Mouse (Mus musculus) leukemia stem cell, adult 10-12 weeks (primary cell): ENCODE data around the gene Coro6. TPM values are rescaled to one million over a fixed set of nuclear protein-coding genes. Genes with fewer than 3 reads are reported as not detected.

ENCODE experiments used
- polyA plus RNA-seq: library from polyadenylated mRNA; stranded (reverse); fragments of >175 nt; gene quantifications from 2 replicates; pipeline ENCODE4 v1.2.3, GENCODE M21; 2012; ENCODE audit warnings: low replicate concordance

Coro6 gene
- not detected in 2 replicates for polyA plus RNA-seq

DNA sequence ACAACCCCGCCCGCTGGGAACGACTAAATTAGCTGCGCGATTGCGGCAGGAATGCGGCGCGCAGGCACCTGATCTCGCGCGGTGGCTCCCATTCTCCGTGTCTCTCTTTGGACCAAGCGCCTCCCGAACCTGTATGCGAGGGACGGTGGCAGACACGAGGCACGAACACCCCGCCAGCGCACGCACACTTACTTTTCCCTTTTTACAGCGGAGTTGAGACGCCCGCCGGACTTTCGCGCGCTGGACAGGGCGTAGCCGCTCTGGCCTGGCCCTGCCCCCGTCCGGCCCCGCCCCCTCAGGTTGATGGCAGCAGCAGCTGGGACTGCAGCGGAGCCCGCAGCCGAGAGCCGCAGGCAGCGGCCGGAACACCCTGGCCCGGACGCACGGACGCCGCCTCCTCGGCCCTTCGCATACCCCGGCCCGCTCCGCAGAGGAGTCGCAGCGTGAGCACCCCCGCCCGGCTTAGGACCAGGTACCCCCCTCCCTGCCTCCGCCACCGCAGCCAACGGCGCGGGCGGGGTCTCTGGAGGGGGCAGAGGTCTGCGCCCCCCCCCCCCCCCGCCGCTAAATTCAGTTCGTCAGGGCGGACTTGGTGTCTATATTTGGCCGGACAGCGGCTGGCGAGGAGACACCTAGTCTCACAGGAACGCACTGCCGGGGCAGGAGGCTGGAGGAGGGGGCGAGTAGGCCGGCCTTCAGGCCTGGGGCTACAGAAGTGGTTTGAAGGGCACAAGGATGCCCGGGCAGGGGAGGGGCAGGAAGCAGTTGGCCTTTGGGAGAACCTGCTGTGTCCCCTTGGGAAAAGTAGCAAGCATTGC is at the start of gene Coro6:
Coro6 (plus strand) TSS at position 129 of the 818 bp plus-strand sequence.

DNA sequence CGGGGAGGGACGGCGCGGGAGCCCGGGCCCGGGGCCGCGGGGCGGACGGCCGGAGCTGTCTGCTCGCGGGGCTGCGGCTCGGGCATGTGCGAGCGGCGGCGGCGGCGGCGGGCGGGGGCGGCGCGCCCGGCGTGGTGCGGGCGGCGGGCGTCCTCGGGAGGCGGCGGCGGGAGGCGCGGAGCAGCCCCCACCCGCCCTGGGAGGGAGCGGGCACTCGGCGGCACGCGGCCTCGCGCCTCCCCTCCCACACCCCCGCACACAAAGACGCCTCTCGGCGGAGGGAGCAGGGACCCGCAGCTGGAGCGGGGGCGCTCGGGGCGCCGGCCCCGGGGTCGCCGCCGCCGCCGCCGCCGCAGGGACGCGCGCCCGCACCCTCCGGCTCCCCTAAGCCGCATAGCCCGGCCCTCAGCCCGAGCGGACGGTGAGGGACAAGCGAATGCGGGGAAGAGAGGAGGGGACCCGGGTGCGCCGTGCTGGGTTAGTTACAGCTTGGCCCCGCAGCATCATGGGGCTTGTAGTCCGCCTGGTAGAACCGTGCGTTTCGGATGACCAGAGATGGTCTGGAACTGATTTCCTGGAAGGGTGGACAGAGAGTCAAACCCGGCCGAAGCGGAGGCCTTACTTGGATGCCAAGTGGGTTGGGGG is 27.5 kb downstream of the Coro6 start, which contains the start of gene Ankrd13b:
Ankrd13b (minus strand) TSS at position 88 of the 645 bp plus-strand sequence.

DNA sequence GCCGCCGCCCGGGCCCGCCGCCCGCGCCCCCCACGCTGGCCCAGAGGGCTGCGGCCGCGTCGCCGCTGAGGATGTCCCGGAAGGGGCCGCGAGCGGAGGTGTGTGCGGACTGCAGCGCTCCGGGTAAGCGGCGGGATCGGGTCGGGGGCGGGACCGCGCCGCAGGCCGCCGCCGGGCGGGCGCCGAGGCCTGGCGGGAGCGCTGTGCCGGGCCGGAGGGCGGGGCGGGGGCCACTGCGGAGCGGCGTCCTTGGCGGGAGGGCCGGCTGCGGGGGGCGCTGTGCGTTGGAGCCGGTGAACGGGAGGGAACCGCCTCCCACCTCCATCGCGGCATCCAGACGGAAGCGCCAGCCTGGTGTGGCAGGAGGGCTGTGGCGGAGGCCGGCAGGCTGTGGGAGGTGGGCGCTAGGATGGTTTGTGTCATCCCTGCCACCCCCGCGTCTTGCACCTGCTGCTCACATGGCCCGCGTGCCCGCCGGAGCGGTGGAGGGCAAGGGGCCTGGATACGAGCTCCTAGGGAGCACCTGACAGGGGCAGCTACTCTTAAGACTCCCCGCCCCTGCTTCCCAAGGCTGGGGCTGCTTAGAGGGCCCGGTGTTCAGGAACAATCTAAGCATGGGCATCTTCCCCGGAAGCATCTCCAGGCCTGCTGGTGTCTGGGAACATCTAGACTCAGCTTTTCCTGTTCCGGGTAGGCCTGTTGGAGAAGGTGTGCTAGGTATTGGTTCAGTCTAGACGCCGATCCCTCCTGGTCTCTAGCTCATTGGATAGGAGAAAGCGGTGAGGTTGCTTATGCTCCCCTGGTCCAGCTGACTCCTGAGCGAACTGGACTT is 31.5 kb downstream of the Coro6 start, which contains the start of gene Git1:
Git1 (plus strand) TSS at position 51 of the 832 bp plus-strand sequence.

DNA sequence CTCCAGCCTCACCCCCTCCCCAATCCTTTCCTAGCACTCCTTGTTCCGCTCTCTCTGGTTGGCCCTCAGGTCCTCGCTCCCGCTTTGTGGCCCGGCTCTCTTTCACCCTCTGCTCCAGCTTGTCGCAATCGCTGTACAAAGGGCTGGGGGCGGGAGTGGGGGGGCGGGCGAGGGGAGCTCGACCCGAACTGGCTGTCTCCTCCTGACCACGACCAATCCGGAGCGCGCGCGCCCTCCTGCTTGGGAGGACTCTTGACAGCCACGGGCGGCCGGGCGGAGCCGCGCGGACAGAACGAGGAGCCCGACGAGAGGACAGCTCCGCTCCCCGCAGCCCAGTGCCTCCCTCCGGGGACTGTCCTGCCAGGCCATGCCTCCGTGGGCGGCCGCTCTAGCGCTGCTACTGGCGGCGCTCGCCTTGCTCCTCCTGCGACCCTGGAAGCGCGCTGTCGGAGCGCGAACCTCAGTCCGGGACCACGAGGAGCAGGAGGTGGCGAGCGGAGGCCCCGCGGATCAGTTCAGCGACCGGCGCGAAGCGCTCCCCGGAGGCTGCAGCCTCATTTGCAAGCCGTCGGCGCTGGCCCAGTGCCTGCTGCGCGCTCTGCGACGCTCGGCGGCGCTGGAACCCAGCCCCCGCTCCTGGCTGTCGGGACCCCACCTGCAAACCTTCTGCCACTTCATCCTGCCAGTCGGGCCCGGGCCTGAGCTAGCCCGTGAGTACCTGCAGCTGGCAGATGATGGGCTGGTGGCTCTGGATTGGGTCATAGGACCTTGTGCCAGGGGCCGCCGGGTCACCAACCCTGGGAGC is 52.8 kb downstream of the Coro6 start, which contains the start of gene Abhd15:
Abhd15 (plus strand) TSS at position 290 of the 805 bp plus-strand sequence.

DNA sequence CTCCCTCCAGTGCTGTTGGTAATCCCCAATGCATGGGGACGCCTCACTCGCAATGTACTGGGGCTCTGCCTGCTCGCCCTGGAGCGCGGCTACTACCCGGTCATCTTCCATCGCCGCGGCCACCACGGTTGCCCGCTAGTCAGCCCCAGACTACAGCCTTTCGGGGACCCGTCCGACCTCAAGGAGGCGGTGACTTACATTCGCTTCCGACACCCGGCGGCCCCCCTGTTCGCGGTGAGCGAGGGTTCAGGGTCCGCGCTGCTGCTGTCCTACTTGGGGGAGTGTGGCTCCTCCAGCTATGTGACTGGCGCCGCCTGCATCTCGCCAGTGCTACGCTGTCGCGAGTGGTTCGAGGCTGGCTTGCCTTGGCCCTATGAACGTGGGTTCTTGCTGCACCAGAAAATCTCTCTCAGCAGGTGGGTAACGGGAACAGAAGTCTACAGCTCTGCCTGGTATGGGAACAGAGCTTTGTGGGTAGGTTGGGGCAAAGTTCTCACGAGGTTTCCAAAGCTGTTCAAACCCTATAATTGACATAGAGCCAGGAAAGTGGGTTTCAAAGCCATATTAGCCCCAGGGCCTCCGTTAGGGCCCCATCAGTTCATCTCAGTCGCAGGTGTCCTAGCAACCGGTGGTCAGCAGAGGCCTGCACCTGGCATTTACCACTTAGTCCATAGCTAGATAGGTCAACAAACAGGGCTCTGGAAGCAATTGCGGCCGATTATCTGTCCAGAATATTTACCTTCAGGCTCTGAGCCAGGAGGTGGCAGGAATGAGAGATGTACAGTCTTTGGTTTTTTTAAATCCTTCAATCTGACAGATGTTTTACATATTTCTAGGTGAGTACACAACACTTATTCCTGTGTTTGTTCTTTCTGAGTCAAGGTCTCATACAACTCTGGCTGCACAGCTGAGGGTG is 53.7 kb downstream of the Coro6 start, which contains the start of gene Trp53i13:
Trp53i13 (minus strand) TSS at position 344 of the 916 bp plus-strand sequence.

DNA sequence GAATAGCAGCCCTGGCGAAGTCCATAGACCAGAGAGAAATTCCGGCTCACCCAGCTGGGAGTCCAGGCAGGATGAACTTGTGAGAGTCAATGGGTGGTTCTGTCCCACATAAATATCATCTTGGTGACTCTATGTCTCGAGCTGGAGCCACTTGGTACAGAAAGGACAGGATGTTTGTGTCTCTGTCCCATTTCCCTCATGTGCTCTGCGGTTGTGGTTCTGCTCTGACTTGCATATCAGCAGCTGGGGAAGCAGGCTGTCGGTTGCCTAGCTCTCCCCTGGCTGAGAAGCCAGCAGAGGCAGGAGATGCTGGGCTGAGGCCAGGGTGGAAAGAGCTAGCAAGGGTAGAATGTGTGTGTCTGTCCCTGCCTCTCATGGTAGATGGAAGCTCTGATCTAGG is 56.8 kb downstream of the Coro6 start, which contains the start of gene Gm10392:
Gm10392 (minus strand) TSS at position 156 of the 400 bp plus-strand sequence.

Other genes with a start within 250 kb of the Coro6 start
- gene Ssh2, start 246.1 kb upstream of the Coro6 start, polyA plus RNA-seq = 70.1 and 72.9 TPM in 2 replicates
- 37.3 and 60.0 TPM in 2 replicates for gene Ankrd13b, start 27.3 kb downstream of the Coro6 start, polyA plus RNA-seq
- gene Git1, start 31.2 kb downstream of the Coro6 start, polyA plus RNA-seq = 122 and 126 TPM in 2 replicates
- gene Abhd15, start 52.7 kb downstream of the Coro6 start, polyA plus RNA-seq = 2.0 and 2.8 TPM in 2 replicates
- 16.1 and 22.4 TPM in 2 replicates for gene Trp53i13, start 53.6 kb downstream of the Coro6 start, polyA plus RNA-seq
- 0.10 TPM in 1 of 2 replicates, not detected in the other for gene Gm10392, start 56.8 kb downstream of the Coro6 start, polyA plus RNA-seq
- 3.7 TPM in 2 replicates for gene Taok1, start 145.4 kb downstream of the Coro6 start, polyA plus RNA-seq
- 25.9 and 37.8 TPM in 2 replicates for gene Nufip2, start 223.7 kb downstream of the Coro6 start, polyA plus RNA-seq